Mouse (Mus musculus) liver, adult (tissue): ENCODE results near the gene Me3.

ENCODE experiments used
- GATA4 ChIP-seq: IDR thresholded peaks from 2 replicates; pipeline ENCODE4 v1.6.1; 2014; ENCODE audit warnings: mild to moderate bottlenecking, low read length; ENCODE audit not compliant: insufficient replicate concordance

Gene Me3

DNA sequence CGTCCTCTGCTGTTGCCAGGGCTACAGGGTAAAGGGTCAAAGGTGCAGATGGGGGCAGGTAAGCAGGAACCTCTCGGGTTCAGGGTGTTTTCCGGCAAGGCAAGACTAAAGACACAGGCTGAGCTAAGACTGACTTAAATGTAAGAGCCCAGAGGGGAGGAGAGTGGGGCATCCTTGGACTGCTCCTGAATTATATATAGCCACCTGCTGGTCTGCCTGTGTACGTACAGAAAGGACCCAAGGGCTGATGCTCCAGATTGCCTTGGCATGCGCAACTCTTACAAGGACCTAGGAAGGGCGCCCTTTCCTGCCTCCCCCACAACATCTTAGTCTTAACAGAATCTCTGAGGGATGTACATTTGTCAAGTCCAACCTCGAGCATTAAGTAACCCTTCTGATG is 197.0 kb downstream of the Me3 start:
- TF ChIP-seq GATA4 = no peak

DNA sequence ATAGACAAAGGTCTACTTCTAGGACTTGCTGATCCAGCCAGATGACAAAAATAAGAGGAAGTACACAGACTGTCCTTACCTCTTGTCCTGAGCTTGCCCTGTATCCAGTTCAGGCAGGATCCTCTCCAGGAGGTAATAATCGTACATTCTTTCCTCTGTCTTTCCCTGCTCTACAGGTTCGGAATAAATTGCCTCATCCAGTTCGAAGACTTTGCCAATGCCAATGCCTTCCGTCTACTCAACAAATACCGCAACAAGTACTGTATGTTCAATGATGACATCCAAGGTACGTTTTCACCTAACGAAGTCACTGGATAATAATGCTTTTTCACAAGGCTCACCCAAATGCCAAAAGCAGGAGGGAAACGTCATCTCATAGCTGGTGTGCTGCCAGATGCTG is 201.3 kb downstream of the Me3 start:
- TF ChIP-seq GATA4 = no peak

DNA sequence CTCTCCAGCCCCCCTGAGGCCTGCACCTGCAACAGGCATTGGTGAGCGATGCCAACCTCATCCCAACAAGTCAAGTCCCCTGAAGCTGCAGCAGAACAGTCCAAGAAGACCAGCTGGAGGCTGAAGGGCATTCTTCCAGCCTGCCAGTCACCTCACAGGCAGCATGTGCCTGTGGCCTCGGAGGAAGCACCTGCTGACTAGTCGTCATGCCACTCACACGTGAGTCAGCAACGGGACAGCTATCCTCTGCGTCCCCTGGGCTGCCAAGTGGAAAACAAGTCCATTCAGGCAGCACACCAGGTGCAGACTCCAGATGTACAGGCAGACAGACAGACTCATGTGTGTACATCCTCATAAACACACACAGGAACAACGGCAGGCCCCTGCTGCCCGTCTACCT is 203.4 kb downstream of the Me3 start:
- TF ChIP-seq GATA4 = no peak

DNA sequence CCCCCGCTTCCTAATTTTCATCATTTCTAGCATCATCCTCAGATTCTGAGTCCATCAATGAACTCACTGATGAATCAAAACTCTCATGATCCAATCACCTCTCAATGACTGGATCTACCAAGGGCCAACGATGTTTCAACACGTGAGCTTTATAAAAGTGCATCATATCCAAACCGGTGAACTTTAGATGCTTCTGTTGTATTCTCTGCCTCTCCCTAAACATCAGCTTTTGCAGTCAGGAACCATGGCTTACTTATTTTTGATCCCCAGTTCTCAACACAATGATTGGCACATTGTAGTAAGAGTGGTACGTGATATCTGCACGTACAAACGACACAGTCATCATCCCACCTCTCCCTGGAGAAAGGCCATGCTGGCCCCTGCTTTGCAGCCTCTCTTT is 204.5 kb downstream of the Me3 start:
- TF ChIP-seq GATA4 = no peak

DNA sequence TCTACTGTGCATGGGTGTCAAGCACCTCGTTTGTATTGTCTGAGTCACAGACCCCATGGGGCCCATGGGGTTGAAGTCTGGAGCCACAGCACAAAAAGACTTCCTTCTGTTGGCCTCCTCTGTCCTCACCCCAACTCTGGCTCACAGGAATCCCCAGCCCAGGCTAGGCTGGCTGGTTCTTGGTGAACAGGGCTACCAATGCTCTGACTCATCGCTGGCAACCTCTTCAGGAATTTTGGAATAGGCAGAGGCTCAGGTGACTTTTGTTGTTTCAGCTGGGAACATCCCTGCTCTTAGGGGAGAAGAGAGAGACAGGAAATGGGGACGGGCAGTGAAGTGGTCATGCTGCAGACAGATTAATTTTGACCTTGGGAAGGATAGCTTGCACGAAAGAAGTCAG is 205.6 kb downstream of the Me3 start:
- TF ChIP-seq GATA4 = no peak

DNA sequence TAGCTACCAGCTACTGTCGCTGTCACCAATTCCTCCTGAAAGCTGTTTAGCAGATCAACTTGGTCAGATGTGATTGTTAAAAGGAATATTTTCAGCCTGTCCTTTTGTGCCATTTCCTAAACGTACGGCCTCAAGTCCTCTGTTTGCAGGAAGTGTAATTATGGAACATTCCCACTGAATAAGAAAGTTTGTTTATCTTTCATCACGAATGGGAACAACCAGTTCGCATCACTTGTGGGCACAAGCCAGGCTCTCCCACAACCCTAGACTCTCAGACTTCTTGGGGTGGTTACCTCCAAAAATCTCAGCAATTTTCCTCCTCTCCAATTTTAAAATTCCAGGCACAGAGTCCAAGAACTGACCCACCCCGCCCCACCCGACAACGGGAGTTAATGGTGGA is 207.5 kb downstream of the Me3 start:
- no peak for TF ChIP-seq GATA4

DNA sequence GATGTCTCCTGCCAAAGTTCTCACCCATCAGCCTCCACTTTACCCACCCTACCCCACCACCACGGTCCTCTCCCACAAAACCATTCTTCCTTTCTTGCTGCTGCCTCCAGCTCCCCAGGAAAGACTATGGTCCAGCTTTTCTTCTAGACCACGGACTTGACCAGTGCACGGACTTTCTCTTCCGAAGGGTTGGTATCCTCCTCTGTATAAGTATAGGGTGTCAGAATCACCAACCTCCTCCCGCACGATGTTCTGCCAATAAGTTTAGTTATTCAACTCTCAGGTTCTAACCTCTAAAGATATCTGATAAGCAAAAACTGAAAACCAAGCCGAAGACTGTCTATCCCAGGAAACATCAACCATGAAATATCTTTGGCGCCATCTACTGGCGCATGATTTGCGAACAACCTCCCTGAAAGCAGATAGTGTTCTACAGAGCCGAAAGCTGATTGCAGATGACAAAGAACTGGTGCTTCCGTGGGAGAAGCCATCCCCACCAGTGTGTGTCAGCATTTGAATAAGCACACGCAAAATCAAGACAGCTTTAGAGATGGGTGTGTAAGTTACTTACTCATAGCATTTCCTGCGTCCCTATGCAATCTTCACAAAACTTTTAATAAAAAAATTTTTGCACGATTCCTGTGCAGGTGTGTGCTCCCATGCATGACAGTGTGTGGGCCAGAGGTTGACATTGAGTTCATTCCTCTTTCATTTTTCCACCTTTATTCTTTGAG is 209.6 kb downstream of the Me3 start:
- TF ChIP-seq GATA4 = no peak

DNA sequence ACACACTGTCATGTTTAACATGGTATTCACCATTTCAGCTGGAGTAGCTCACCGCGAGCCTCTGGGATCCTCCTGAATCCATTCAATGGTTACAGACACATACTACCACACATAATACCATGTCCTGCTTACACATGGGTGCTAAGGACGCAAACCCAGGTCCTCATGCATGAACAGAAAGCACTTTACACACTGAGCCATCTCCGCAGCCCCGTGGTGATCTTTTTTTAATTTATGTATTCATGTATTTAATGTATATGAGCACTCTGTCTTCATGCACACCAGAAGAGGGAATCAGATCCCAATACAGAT is 210.2 kb downstream of the Me3 start:
- TF ChIP-seq GATA4 = no peak

DNA sequence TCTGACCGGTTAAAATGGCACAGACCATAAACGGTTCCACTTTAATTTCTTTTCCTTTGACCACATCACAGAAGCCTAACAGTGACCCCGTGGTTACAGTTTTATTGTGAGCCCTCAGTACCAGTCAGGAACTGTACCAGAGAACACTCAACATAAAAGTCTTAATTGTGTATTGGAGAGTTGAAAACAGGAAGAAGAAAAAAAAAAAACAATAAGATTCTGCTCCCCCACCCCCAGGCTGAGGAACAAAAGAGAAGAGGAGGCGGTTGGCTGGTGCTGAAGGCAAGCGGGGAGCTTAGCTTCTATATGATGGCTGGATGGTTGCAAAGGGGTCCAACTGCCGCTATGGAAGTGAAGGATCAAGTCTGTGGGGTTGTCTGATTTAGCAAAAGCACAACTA is 210.9 kb downstream of the Me3 start:
- no peak for TF ChIP-seq GATA4

DNA sequence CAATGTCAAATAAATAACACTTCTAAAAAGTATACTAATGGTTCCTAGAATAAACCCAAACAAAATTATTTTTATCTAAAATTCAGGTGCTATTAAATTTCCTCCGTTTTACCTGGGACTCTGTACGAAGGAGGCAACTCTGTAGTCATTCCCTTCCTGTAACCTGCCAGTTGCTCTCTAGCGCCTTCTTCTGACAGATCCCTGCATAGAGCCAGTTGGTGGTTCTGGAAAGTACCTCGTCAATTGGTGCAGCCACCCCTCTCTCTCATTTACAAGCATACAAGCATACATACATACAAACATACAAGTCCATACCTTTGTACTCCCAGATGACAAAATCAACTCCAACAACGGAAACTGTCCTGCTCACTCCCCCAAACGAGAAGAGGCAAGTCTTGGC is 211.3 kb downstream of the Me3 start:
- no peak for TF ChIP-seq GATA4

DNA sequence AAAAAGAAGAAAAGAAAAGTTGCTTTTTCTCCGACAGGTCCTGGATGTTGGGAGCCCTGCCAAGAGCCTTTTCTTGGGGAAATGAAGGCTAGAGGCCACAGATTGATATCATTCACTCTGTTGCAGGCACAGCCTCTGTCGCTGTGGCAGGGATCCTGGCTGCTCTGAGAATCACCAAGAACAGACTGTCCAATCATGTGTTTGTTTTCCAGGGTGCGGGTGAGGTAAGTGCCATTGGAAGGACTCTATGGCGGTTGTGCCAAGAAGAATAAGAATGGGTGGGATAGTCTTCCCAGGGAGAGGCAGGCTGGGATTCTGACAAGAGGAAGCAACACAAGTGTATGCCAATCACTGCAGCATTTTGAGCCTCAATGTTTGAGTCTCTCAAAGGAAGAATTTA is 213.5 kb downstream of the Me3 start:
- no peak for TF ChIP-seq GATA4

DNA sequence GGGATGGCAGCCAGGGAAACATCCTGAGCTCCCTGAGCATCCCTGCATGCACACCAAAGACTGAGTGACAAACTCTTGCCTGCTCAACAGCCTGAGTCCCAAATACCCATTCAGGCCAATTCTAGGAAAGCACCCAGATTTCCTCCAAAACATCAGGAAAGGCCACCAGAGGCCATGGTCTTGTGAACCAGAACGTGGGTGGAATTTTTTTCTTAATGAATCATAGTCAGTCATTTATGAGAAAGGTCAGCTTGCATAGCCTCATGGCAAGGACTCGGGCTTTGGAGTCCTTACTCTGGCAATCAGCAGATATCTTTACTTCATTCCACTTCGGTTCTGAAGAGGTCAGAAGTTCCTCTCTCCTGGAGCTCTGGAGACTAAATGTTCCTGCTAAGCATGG is 218.3 kb downstream of the Me3 start:
- no peak for TF ChIP-seq GATA4

DNA sequence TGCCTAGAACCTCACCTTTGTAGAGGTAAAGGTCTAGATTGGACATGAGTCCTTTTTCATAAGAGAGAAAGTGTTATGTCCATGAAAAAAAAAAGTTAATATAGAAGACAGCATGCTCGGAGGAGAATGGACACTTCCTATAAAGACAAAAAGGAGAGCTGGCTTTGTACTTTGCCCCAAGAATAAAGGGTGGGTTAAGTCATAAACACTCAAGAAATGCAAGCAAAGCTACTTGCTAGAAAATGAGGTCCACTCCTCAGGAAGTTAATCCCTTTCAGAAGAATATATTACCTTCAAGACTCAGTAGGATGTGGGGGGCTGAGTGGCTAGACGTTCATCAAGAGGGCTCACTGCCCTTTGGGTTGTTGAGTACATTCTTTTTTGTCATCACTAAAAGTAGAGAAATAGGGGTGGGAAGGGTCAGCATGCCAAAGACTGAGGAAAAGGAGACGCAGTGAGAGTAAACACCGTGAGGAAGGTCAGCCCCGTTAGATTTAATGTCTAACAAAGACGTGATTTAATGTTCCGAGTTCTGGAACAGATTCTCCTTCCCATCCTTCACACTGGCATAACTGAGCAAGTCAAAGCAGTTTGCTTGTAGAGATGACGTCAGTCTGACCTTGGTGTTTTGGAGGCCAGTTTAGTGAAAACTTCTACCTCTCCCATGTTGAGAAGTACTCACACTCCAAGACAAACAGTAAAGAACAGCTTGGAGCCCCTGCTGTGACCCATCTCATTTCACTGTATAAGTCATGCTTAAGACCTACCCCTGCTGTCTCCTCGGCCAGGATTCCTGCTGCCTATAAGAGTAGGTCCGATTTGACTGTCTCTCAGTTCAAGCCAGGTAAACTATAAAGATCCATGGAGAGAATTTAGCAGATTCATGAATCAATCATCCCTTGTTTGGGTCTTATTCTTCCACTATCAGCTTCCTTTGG is 220.2 kb downstream of the Me3 start:
- TF ChIP-seq GATA4 = no peak

DNA sequence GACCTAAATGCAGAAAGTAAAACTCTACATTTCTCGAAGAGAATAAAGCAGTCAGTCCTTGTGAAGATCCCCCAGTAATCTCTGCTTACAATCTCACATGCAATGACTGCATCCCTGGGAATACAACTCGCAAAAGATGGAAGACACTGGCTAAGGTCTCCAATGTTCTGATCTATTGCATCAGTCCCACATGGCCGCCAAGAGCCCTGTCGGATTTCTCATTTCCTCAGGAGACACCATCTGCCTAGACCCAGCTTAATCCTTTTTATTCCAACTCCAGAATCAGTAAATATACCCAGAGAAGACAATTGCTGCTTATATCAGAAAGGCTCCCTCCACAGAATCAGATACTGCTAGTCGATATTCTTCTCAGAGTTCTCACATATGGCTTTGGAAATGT is 220.9 kb downstream of the Me3 start:
- TF ChIP-seq GATA4 = no peak

DNA sequence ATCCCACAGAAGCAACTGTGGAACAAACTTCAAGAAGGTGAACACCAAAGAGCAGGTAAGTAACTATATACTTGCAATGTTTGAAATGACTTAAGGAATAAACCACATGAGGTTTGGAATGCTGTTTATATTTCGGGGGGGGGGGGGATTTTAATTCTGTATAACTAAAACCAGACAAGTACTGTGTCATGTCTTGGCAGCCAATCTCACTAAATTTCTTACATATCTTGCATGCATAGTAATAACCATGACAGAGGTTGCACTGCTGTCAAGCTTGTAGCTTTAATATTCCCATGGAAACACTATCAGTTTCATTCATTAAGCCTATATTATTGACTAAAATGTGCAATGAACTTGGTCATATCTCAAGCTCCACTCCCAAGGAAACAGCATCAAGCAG is 223.0 kb downstream of the Me3 start:
- no peak for TF ChIP-seq GATA4

DNA sequence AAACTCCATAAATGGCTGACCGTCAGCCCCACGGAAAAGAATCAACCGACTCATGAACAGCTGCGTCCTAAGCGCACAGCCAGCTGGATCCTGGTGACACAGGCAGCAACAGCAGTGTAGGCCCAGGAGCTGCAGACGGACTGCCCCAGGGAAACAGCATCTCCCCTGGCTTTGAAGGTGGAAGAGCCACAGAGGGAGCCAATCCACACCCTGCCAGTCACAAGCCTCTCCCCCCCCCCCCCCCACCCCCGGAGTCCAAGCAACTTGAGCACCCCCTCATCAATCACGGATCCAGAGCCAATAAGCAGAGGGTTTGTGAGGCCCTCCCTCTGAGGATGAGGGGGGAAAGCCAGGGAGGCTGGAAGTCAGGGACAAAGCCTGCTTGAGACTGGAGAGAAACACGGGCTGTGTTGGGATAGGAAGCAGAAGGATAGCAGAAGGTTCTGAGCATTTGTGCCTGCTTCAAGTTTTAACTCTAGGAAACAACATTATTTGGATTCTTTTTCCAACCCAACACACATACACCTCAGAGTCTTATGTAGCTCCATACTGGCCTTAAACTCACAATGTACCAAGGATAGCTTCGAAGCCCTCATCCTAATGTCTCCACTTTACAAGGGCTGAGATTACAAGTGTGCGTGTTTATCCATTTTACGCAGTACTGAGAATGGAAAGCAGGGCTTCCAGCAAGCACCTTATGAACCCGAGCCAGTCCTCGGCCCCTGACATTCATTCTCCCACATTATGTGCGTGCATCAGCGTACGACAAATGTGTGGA is 224.4 kb downstream of the Me3 start:
- no peak for TF ChIP-seq GATA4
